Mouse (Mus musculus): ENCODE data around the gene Acss2. TPM values are rescaled to one million over a fixed set of nuclear protein-coding genes. Genes with fewer than 3 reads are reported as not detected.
"Not testable (repeated sequence)": the region's sequence is repeated elsewhere in the genome, so short reads cannot be mapped to it uniquely, and the experiment has no call there.

Gene Acss2
- polyA plus RNA-seq, 1 experiment from 2014 or later, result 25.1 TPM

DNA sequence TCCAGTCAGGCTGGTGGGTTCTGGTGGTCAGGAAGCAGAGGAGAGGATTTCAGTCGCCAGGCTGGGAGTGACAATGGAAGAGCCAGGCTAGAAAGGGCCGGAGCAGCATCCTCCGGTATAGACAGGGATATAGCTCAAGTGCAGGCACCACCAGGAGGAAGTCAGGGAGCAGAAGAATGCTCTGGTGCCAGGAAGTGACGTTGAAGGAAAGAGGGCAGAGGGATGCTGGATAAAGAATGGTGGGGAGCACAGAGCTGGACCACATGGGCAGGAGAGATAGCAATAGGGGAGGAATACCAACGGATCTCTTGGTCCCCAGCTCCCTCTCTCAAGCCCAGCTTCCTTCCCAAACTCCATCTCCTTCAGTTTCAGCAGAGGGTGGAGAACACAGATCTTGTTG lies 4.2 kb upstream of the Acss2 start:
- H3K4me1 ChIP-seq, result peaks cover 13% of the 10 kb centered on the region
- peaks cover 49% of the 10 kb centered on the region for H3K27me3 ChIP-seq (replicated peaks)
- 35% methylated on average over 5 of the region's 5 CpGs for WGBS (ENCODE audit: insufficient replicate concordance)
- H3K27ac ChIP-seq, result no peak overlapping the region
- no peak for ATAC-seq
- H3K9ac ChIP-seq, result no peak overlapping the region
- H3K4me3 ChIP-seq, result no peak overlapping the region
- no peak overlapping the region for H3K4me2 ChIP-seq
- no peaks in the 10 kb centered on the region for H3K36me3 ChIP-seq
- H3K9me3 ChIP-seq (replicated peaks), result no peaks in the 10 kb centered on the region

DNA sequence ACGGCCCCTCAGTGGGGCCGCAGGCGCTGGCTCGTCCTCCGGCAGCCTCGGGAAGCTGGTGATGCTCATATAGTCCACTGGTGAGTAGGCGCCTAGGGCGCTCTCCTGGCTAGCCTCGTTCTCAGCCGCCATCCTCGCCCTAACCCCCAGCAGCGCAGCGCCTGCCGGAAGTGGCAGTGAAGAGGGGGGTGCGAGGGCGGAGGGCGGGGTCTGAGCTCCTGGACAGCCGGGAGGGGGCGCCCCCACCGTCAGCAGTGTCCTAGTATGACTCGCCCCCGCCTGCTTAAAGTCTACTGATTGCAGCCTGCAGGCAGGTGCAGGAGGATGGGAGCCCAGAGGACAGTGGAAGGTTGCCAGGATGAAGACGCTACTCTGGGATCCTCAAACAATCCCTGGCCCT lies 3.1 kb upstream of the Acss2 start:
- Histone ChIP-seq H3K9me3 (replicated peaks) (no peaks in the 10 kb centered on the region), H3K4me2 (peak overlapping the region; percentile 56), H3K9ac (peak overlapping the region; percentile 37; the same call in 1 of the 2 replicates), H3K4me3 (peak overlapping the region; percentile 25), H3K27ac (no peak overlapping the region), H3K4me1 (peaks cover 22% of the 10 kb centered on the region), H3K27me3 (replicated peaks) (peaks cover 49% of the 10 kb centered on the region), H3K36me3 (no peaks in the 10 kb centered on the region)
- WGBS (ENCODE audit: insufficient replicate concordance), result 4% methylated on average over 22 of the region's 23 CpGs
- no peak for ATAC-seq

DNA sequence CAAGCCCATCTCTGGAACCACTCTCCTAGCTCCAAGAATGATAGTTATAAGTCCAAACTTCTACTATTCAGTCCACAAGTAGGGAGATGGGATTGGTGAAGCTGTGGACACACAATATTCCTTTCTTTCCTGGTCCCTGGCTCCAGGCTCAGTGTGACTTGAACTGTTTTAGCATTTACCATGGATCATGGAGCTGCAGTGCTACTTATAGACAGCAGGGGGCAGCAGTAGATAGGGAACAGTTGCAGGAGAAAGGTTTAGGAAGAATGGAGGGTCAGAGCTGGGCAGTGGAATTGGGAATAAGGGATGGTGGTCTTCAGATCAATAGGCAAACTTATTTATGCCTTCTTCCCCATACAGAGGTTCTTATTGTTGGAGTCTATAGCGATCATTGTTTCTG lies 1.8 kb upstream of the Acss2 start:
- peaks cover 30% of the 10 kb centered on the region for H3K4me1 ChIP-seq
- H3K9me3 ChIP-seq (replicated peaks), result no peaks in the 10 kb centered on the region
- H3K4me3 ChIP-seq, result no peak overlapping the region
- H3K27ac ChIP-seq, result no peak overlapping the region
- no peak overlapping the region for H3K4me2 ChIP-seq
- no peaks in the 10 kb centered on the region for H3K36me3 ChIP-seq
- no peak for ATAC-seq
- WGBS (ENCODE audit: insufficient replicate concordance), result 30% methylated on average over 1 of the region's 1 CpGs
- peaks cover 49% of the 10 kb centered on the region for H3K27me3 ChIP-seq (replicated peaks)
- no peak overlapping the region for H3K9ac ChIP-seq

DNA sequence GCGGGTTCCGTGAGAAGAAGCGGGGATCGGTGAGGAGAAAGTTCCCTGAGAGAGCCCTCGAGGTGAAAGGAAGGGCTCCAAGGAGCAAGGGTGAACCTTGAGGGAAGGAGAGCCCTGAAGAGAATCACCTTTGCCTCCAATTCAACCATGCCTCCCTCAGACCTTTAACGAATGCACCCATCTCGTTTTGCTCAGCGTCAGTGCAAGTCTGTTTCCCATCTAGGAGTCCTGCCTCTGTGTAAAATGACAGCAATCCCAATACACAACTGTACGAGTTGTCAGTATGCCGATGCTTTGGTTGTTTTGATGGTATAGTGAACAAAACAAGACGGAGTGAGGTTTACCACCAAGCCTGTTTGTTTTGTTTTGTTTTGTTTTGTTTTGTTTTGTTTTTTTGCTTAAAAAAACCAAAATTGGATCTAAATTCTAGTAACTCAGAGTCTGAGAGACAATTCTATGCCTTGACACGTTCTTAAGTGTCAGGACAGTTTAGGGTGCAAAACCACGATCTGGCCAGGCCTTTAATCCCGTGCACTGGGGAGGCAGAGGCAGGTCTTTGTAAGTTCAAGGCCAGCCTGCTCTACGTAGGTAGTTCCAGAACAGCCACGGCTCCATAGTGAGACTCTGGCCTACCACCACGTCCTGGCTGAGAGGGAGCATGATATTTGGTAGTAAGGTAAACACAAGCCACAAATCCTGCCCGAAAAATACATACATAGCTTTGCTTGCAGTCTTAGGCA lies 953 bp downstream of the Acss2 start:
- peak overlapping the region; percentile 83 for H3K27ac ChIP-seq
- H3K4me3 ChIP-seq, result peak overlapping the region; percentile 78
- peaks cover 6% of the 10 kb centered on the region; the same call in 1 of the 2 replicates for H3K36me3 ChIP-seq
- peaks cover 32% of the 10 kb centered on the region for H3K27me3 ChIP-seq (replicated peaks)
- ATAC-seq, result no peak
- peak overlapping the region; percentile 77 for H3K9ac ChIP-seq
- H3K4me2 ChIP-seq, result peak overlapping the region; percentile 80
- 21% methylated on average over 18 of the region's 18 CpGs for WGBS (ENCODE audit: insufficient replicate concordance)
- H3K9me3 ChIP-seq (replicated peaks), result no peaks in the 10 kb centered on the region
- peaks cover 36% of the 10 kb centered on the region for H3K4me1 ChIP-seq

DNA sequence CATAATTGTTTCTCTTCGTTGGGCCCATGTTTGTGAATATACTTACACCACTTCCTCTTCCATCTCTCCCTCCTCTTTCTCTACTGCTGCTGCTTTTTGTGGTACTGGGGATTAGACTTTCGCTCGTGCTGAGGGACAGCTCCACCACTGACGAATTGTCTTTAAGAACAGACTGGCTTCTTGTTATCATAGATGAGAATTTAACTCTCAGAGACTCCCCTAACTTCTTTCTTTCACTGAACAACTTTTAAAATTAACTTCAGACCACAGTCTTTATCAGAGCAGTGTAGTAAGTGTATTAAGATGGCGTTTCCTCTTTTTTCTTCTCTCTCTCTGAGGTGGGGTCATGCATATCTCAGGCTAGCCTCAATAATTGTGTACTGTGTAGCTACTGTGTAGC lies 6.0 kb downstream of the Acss2 start:
- Histone ChIP-seq H3K36me3 (peaks cover 6% of the 10 kb centered on the region; the same call in 1 of the 2 replicates), H3K27me3 (replicated peaks) (no peaks in the 10 kb centered on the region), H3K9me3 (replicated peaks) (no peaks in the 10 kb centered on the region), H3K9ac (no peak overlapping the region), H3K4me2 (peak overlapping the region; percentile 3; the same call in 1 of the 2 replicates), H3K4me1 (peaks cover 48% of the 10 kb centered on the region), H3K4me3 (no peak overlapping the region), H3K27ac (no peak overlapping the region)
- ATAC-seq, result no peak
- WGBS (ENCODE audit: insufficient replicate concordance), result 22% methylated on average over 5 of the region's 5 CpGs

DNA sequence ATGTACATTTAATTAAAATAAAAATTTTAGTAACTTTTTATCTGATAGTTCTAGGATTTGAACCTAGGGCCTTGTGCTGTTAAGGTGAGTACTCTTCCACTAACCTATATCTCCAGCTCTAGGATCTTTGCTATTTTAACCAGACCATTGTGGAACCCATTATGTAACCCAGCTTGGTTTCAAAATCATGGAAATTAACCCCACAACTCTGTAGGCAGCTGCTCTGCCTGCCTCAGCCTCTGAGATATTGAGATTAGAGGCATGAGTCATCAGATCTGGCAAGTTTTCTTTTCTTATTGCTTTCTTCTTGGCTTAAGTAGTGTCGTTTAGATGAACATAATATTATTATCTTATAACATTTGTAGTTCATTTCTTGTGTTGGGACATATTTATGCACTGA lies 6.6 kb downstream of the Acss2 start:
- H3K4me3 ChIP-seq, result no peak overlapping the region
- WGBS (ENCODE audit: insufficient replicate concordance), result 15% methylated on average over 1 of the region's 1 CpGs

DNA sequence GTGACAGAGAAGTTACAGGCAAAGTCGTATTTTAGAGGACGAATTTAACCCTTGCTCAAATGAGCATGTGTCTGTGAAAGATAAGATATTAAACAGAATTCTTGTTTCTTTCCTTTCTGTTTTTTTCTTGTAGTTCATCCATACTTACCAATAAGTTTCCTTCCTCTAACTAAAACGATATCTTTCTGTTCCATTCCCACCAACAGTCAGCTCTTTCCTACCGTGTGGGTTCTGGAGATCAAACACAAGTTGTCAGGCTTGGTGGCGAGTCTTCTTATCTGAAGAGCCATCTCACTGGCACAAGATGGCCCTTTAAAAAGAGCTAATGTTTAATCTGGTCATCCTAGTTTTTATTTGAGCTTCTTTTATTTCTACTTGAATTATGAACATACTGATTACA lies 9.6 kb downstream of the Acss2 start:
- Histone ChIP-seq H3K27ac (peak overlapping the region; percentile 60; the same call in 1 of the 2 replicates), H3K4me1 (peaks cover 33% of the 10 kb centered on the region), H3K9ac (no peak overlapping the region), H3K27me3 (replicated peaks) (no peaks in the 10 kb centered on the region), H3K4me2 (peak overlapping the region; percentile 24), H3K36me3 (peaks cover 4% of the 10 kb centered on the region; the same call in 1 of the 2 replicates), H3K4me3 (no peak overlapping the region), H3K9me3 (replicated peaks) (no peaks in the 10 kb centered on the region)
- no peak; the same call in 1 of the 2 replicates for ATAC-seq
- 14% methylated on average over 5 of the region's 5 CpGs for WGBS (ENCODE audit: insufficient replicate concordance)

More for the DNA sequence above, 6.6 kb downstream of the Acss2 start:
- Histone ChIP-seq H3K9ac (no peak overlapping the region), H3K4me1 (peaks cover 42% of the 10 kb centered on the region), H3K9me3 (replicated peaks) (no peaks in the 10 kb centered on the region), H3K27ac (no peak overlapping the region), H3K36me3 (peaks cover 6% of the 10 kb centered on the region; the same call in 1 of the 2 replicates), H3K4me2 (no peak overlapping the region), H3K27me3 (replicated peaks) (no peaks in the 10 kb centered on the region)
- no peak for ATAC-seq

DNA sequence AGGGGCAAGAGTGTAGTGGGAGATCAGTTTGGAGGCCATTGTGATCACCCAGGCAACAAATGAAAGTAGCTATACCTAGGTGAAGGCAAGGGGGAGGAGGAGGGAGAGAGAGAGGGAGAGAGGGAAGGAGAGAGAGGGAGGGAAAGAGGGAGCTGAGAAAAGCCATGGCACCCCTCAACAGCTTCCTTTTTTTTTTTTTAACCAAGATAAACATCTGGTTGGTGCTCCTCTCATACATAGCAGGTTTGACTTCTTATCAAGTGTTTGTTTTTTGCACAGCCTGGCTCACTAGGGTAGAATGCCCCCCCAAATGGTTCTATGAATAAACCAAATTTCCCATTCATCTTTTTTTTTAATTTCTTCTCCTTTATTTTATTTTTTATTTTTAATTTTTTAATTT lies 18.5 kb downstream of the Acss2 start:
- no peaks in the 10 kb centered on the region for H3K27me3 ChIP-seq (replicated peaks)
- H3K4me3 ChIP-seq, result no peak overlapping the region
- peak; percentile 51; the same call in 1 of the 2 replicates for ATAC-seq
- no peaks in the 10 kb centered on the region for H3K9me3 ChIP-seq (replicated peaks)
- H3K27ac ChIP-seq, result no peak overlapping the region
- H3K4me2 ChIP-seq, result no peak overlapping the region
- no peaks in the 10 kb centered on the region for H3K36me3 ChIP-seq
- H3K4me1 ChIP-seq, result peaks cover 20% of the 10 kb centered on the region
- H3K9ac ChIP-seq, result no peak overlapping the region

DNA sequence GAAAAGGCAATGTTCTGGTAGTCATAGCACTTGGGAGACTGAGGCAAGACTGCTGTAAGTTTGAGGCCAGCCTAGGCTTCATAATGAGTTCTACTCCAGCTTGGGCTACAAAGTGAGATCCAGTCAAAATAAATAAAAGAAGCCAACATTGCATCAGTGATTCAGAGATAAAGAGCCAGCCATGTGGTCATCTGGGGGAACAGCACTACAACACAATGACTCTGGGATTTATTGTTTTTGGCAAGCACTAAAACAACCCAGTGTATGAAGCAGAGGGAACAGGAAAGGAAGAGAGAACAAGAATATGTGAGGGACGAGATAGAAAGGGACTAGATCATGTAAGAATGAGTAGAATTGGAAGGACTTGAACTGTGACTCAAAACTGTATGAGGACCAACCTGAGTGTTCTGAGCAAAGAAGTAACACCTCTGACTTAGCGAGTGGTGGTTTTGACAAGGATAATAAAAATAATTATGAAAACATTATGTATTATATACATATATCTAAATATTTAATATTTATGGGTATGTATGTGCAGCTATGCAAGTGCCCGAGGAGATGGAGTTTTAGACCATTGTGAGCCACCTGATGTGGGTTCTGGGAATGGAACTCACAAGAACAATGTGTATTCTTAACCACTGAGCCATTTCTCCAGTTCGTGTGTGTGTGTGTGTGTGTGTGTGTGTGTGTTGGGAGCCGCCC lies 20.2 kb downstream of the Acss2 start:
- ATAC-seq, result peak; percentile 57
- no peak overlapping the region for H3K4me3 ChIP-seq

DNA sequence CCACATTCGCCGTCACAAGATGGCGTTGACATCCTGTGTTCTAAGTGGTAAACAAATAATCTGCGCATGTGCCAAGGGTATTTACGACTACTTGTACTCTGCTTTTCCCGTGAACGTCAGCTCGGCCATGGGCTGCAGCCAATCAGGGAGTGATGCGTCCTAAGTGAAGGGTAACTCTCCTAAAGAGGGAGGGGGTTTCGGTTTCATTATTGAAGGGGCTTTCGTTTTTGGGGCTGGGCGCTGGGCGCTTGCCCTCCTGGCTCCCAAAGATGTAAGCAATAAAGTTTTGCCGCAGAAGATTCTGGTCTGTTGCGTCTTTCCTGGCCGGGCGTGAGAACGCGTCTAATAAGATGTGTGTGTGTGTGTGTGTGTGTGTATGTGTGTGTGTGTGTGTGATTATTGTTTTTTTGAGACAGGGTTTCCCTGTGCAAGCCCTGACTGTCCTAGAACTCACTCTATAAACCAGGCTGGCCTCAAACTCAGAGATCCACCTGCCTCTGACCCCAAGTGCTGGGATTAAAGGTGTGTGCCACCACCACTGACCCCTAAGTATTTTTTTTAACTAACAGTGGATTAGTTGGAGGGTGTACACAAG lies 20.8 kb downstream of the Acss2 start:
- Histone ChIP-seq H3K4me2 (peak overlapping the region; percentile 32), H3K4me3 (peak overlapping the region; percentile 35), H3K4me1 (peaks cover 20% of the 10 kb centered on the region), H3K27ac (peak overlapping the region; percentile 12; the same call in 1 of the 2 replicates), H3K9ac (0 out of 2 replicates have a peak overlapping the region, but pooled peaks have one; percentile 22)
- H3K36me3 ChIP-seq; H3K27me3 ChIP-seq (replicated peaks); H3K9me3 ChIP-seq (replicated peaks): not testable (repeated sequence)
- peak; percentile 63 for ATAC-seq
- 75% methylated on average over 19 of the region's 19 CpGs for WGBS (ENCODE audit: insufficient replicate concordance)

More for the DNA sequence above, 20.2 kb downstream of the Acss2 start:
- Histone ChIP-seq H3K9me3 (replicated peaks) (no peaks in the 10 kb centered on the region), H3K27ac (peak overlapping the region; percentile 27; the same call in 1 of the 2 replicates), H3K27me3 (replicated peaks) (no peaks in the 10 kb centered on the region), H3K36me3 (no peaks in the 10 kb centered on the region), H3K4me1 (peaks cover 20% of the 10 kb centered on the region), H3K9ac (no peak overlapping the region), H3K4me2 (peak overlapping the region; percentile 19; the same call in 1 of the 2 replicates)
- 71% methylated on average over 5 of the region's 5 CpGs for WGBS (ENCODE audit: insufficient replicate concordance)

DNA sequence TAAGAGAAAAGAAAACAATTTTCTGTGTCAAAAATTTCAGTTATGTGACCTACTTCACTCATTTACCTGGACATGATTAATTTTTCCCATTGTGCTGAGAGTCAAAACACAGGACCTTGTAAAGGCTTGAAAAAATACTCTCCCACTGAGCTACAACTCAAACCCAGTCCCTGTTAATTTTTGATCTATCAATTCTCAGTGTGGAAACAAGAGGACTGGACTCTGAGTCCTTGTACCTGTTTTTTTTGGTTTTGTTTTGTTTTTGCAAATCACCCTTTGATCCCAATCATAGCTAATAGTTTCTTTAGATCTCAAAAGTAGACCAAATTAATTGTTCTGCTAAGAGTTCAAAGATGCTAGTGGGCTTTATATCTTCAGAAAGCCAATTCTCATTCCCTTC lies 21.9 kb downstream of the Acss2 start:
- Histone ChIP-seq H3K4me1 (peaks cover 20% of the 10 kb centered on the region), H3K36me3 (no peaks in the 10 kb centered on the region), H3K4me3 (no peak overlapping the region), H3K27ac (no peak overlapping the region), H3K27me3 (replicated peaks) (no peaks in the 10 kb centered on the region), H3K4me2 (no peak overlapping the region), H3K9ac (no peak overlapping the region), H3K9me3 (replicated peaks) (no peaks in the 10 kb centered on the region)
- ATAC-seq, result no peak

Measured in liver, embryonic 12.5 days (tissue).